Mouse (Mus musculus) small intestine, adult 2 months (tissue): ENCODE measurements around the gene Olfr1036. TPM values are rescaled to one million over a fixed set of nuclear protein-coding genes. Genes with fewer than 3 reads are reported as not detected.
"Not testable (repeated sequence)": the region's sequence is repeated elsewhere in the genome, so short reads cannot be mapped to it uniquely, and the experiment has no call there.

ENCODE experiments used
- H3K27ac ChIP-seq: fragments of 200-500 bp; 2 replicates; pipeline ENCODE4 v1.5.1; 2012; ENCODE audit warnings: low read depth, low read length, control low read depth, inconsistent platforms; ENCODE audit not compliant: insufficient read depth
- H3K27me3 ChIP-seq: fragments of 200-500 bp; 2 replicates; pipeline ENCODE4 v1.6.1; 2012; ENCODE audit warnings: mild to moderate bottlenecking, moderate library complexity, low read length, inconsistent platforms; ENCODE audit not compliant: control insufficient read depth, insufficient read depth
- H3K36me3 ChIP-seq: fragments of 200-500 bp; 2 replicates; pipeline ENCODE4 v1.6.1; 2012; ENCODE audit warnings: mild to moderate bottlenecking, low read length, control low read depth, inconsistent platforms; ENCODE audit not compliant: control insufficient read depth, insufficient read depth
- H3K4me1 ChIP-seq: fragments of 200-500 bp; 2 replicates; pipeline ENCODE4 v1.6.1; 2012; ENCODE audit warnings: low read length, inconsistent platforms, mixed read lengths; ENCODE audit not compliant: control insufficient read depth, insufficient read depth, insufficient read length
- H3K4me3 ChIP-seq: fragments of 200-500 bp; 2 replicates; pipeline ENCODE4 v1.5.1; 2012; ENCODE audit warnings: low read depth, mild to moderate bottlenecking, control low read depth, inconsistent platforms, low read length, moderate library complexity
- CTCF ChIP-seq: fragments of 200-500 bp; IDR thresholded peaks from 2 replicates; pipeline ENCODE4 v1.5.1; 2012; ENCODE audit warnings: low read depth, mild to moderate bottlenecking, control low read depth, inconsistent platforms, low read length, moderate library complexity, mixed read lengths; ENCODE audit not compliant: insufficient replicate concordance, insufficient read length; ENCODE audit errors: extremely low read depth
- POLR2A ChIP-seq: fragments of 200-500 bp; IDR thresholded peaks from 2 replicates; pipeline ENCODE4 v1.6.1; 2012; ENCODE audit warnings: low read depth, mild to moderate bottlenecking, control low read depth, inconsistent platforms, low read length, moderate library complexity
- WGBS: fragments of 180-500 bp; shearing (Covaris S2); methylation state at CpG from one replicate; pipeline ENCODE4 v1.1.7; 2018; 5-methylcytosine and 5-hydroxymethylcytosine counted together
- polyA plus RNA-seq: library from polyadenylated mRNA; depleted of rRNA; stranded (reverse); fragments of >200 nt; gene quantifications from 2 replicates; pipeline ENCODE4 v1.2.3, GENCODE M21; 2012; rRNA removed

Gene Olfr1036
- not detected in 2 replicates for polyA plus RNA-seq

DNA sequence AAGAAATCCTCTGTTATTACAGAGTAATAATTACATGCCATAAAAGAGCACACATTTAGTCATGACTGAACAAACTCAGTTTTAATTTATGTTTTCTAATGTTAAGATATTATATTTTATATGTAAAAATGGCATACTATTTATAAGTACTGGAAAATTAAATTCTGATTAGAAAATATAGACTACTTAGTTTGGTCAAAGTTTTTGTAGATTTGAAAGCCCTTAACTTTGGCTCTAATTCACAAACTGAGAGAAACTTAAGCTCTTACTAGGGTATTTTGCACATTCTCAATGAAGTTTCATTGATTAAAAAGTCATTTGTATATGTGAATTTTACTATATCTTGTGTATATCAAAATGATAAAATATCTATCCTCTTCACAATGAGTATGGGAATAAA is at the start of gene Olfr1036:
TSS of gene Olfr1036 (plus strand) at position 301 of the 400 bp plus-strand sequence.
- H3K4me1 ChIP-seq, H3K27ac ChIP-seq, H3K4me3 ChIP-seq, H3K36me3 ChIP-seq, H3K27me3 ChIP-seq: not testable (repeated sequence)

DNA sequence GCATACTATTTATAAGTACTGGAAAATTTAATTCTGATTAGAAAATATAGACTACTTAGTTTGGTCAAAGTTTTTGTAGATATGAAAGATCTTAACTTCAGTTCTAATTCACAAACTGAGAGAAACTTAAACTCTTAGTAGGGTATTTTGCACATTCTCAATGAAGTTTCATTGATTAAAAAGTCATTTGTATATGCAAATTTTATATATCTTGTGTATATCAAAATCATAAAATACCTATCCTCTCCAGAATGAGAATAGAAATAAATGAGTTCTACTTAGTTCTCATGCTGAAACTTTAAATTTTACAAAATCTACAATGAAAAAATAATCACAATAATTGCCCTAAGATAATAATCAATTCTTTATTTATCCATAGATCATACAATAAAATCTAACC is 28.2 kb upstream of the Olfr1036 start, which contains the start of gene Olfr1034:
TSS of gene Olfr1034 (plus strand) at position 301 of the 400 bp plus-strand sequence.
- no peak within 1 kb of the TSS for H3K27ac ChIP-seq
- H3K27me3 ChIP-seq: no peaks in the 10 kb centered on the region
- H3K4me1 ChIP-seq: no peaks in the 10 kb centered on the region
- no peak within 1 kb of the TSS for H3K4me3 ChIP-seq
- no peaks in the 10 kb centered on the region for H3K36me3 ChIP-seq
- TF ChIP-seq POLR2A: no peak
- TF ChIP-seq CTCF: no peak

DNA sequence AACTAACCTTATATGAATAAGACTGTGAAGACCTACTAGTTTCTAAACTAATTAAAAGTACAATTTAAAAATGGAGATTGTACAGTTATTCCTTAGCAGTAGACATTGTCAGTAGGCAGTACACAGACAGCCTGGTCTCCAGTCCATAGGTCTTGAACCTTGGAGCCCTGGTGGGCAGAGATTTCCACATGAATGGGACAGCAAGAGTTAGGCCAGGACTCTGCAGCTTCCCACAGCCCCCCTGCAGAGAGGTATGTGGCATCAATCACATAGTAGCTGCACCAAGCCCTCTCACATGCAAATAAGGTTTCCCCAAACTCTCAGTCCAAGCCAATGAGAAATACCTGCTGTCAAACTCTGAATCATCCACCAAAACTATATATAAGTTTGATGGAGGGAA is 23.0 kb upstream of the Olfr1036 start:
- not testable (repeated sequence) for H3K4me1 ChIP-seq, H3K27ac ChIP-seq, H3K36me3 ChIP-seq, H3K4me3 ChIP-seq, H3K27me3 ChIP-seq

DNA sequence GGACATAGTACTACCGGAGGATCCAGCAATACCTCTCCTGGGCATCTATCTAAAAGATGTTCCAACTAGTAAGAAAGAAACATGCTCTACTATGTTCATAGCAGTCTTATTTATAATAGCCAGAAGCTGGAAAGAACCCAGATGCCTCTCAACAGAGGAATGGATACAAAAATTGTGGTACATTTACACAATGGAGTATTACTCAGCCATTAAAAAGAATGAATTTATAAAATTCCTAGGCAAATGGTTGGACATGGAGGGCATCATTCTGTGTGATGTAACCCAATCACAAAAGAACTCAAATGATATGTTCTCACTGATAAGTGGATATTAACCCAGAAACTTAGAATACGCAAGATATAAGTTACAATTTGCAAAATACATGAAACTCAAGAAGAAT is 10.0 kb upstream of the Olfr1036 start:
- WGBS: 94% methylated on average over 2 of the region's 2 CpGs
- H3K27me3 ChIP-seq, H3K36me3 ChIP-seq: not testable (repeated sequence)

DNA sequence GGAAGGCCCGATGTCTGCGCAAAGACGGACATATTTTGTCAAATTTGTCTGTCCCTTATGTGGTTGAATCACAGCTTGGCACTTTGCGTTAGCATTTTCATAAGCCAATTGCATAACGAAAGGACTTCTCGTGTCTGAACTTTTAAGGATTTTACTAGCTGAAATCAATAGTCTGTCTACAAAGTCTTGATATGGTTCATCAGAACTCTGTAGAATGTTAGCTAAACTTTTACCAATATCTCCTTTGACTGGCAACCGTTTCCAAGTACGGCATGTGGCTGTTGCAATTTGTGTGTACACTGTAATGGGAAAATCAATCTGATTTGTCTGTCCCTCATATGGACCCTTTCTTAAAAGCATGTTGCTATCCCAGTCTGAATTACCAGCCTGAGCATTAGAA is 3.6 kb upstream of the Olfr1036 start:
- Histone ChIP-seq H3K4me1 (no peaks in the 10 kb centered on the region), H3K27ac (no peak overlapping the region), H3K27me3 (no peaks in the 10 kb centered on the region), H3K4me3 (no peak overlapping the region), H3K36me3 (no peaks in the 10 kb centered on the region)
- TF ChIP-seq POLR2A: no peak
- WGBS: 65% methylated on average over 8 of the region's 8 CpGs

More for the DNA sequence above, 10.0 kb upstream of the Olfr1036 start:
- not testable (repeated sequence) for H3K27ac ChIP-seq, H3K4me3 ChIP-seq, H3K4me1 ChIP-seq

DNA sequence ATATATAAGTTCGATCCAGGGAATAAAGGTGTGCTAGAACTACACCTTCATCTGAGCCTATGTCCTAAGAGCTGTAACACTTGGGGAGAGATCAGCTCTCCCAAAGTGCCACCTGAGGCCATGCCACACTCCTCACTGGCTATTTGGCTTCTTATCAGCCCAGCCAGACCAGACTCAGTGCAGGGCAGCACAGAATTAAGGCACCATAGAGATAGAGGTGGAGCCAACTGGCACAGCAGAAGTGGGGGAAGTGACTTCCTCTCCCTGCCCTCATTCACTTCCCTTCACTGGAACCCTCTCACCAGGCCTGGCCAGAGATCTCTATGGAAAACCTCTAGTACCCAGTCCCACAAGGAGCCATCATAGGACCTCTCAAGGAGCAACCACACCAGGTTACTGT is 6.7 kb downstream of the Olfr1036 start:
- not testable (repeated sequence) for H3K4me3 ChIP-seq, H3K27me3 ChIP-seq, H3K27ac ChIP-seq, H3K36me3 ChIP-seq, H3K4me1 ChIP-seq
- WGBS: 76% methylated on average over 1 of the region's 1 CpGs

DNA sequence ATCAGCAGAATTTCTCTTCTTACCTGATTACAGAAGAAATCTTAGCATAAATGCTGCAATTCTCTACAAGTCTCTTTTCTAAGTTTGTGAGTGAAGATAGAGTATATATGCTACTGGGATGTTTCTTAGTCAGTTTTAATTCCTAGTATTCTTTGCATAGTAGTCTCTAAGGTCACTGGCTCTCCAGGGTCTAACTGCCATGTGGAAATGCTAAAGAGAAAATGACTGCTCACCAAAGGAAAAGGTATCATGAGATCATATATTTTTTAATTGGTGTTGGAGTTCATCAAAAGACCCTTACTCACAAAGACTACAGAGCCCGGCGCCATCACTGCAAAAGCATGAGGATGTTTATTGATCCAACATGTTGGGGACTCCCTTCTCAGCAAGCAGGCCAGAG is 13.5 kb downstream of the Olfr1036 start, which contains the start of gene Olfr1037:
TSS of gene Olfr1037 (minus strand) at position 101 of the 400 bp plus-strand sequence.
- Histone ChIP-seq H3K4me1 (no peaks in the 10 kb centered on the region), H3K27ac (no peak within 1 kb of the TSS), H3K27me3 (no peaks in the 10 kb centered on the region), H3K36me3 (no peaks in the 10 kb centered on the region), H3K4me3 (no peak within 1 kb of the TSS)
- TF ChIP-seq CTCF (no peak), POLR2A (no peak)
- WGBS: 90% methylated on average over 2 of the region's 2 CpGs

Other genes starting within 250 kb of the Olfr1036 start
- gene Olfr1019, start 228.5 kb upstream of the Olfr1036 start, polyA plus RNA-seq: not detected in 2 replicates
- gene Olfr1020, start 227.0 kb upstream of the Olfr1036 start, polyA plus RNA-seq: not detected in 2 replicates
- gene Olfr1022, start 205.4 kb upstream of the Olfr1036 start, polyA plus RNA-seq: not detected in 2 replicates
- not detected in 2 replicates for gene Olfr1023, start 188.4 kb upstream of the Olfr1036 start, polyA plus RNA-seq
- not detected in 2 replicates for gene Olfr1024, start 168.9 kb upstream of the Olfr1036 start, polyA plus RNA-seq
- gene Olfr1025-ps1, start 158.8 kb upstream of the Olfr1036 start, polyA plus RNA-seq: not detected in 2 replicates
- not detected in 2 replicates for gene Olfr1026, start 152.4 kb upstream of the Olfr1036 start, polyA plus RNA-seq
- not detected in 2 replicates for gene Olfr1028, start 123.6 kb upstream of the Olfr1036 start, polyA plus RNA-seq
- gene Olfr1029, start 100.1 kb upstream of the Olfr1036 start, polyA plus RNA-seq: not detected in 2 replicates
- gene Olfr1030, start 94.7 kb upstream of the Olfr1036 start, polyA plus RNA-seq: not detected in 2 replicates
- not detected in 2 replicates for gene Olfr1031, start 83.7 kb upstream of the Olfr1036 start, polyA plus RNA-seq
- gene Olfr1032, start 68.5 kb upstream of the Olfr1036 start, polyA plus RNA-seq: not detected in 2 replicates
- gene Olfr1033, start 53.4 kb upstream of the Olfr1036 start, polyA plus RNA-seq: 0.06 TPM in 1 of 2 replicates, not detected in the other
- gene Olfr1034, start 28.1 kb upstream of the Olfr1036 start, polyA plus RNA-seq: 0.03 TPM in 1 of 2 replicates, not detected in the other
- gene Olfr1037, start 13.4 kb downstream of the Olfr1036 start, polyA plus RNA-seq: not detected in 2 replicates
- gene Olfr1039, start 61.9 kb downstream of the Olfr1036 start, polyA plus RNA-seq: not detected in 2 replicates
- gene Olfr1040, start 72.7 kb downstream of the Olfr1036 start, polyA plus RNA-seq: not detected in 2 replicates
- gene Olfr1042, start 87.8 kb downstream of the Olfr1036 start, polyA plus RNA-seq: not detected in 2 replicates
- gene Olfr1043, start 93.5 kb downstream of the Olfr1036 start, polyA plus RNA-seq: not detected in 2 replicates
- gene Olfr1044, start 103.8 kb downstream of the Olfr1036 start, polyA plus RNA-seq: not detected in 2 replicates
- not detected in 2 replicates for gene Olfr52, start 111.7 kb downstream of the Olfr1036 start, polyA plus RNA-seq
- not detected in 2 replicates for gene Olfr1045, start 129.0 kb downstream of the Olfr1036 start, polyA plus RNA-seq
- not detected in 2 replicates for gene Olfr1046, start 145.3 kb downstream of the Olfr1036 start, polyA plus RNA-seq
- not detected in 2 replicates for gene Olfr1047, start 157.4 kb downstream of the Olfr1036 start, polyA plus RNA-seq
- not detected in 2 replicates for gene Olfr1048, start 166.3 kb downstream of the Olfr1036 start, polyA plus RNA-seq
- gene Olfr1049, start 184.3 kb downstream of the Olfr1036 start, polyA plus RNA-seq: not detected in 2 replicates
- not detected in 2 replicates for gene Olfr1051, start 205.1 kb downstream of the Olfr1036 start, polyA plus RNA-seq
- not detected in 2 replicates for gene Olfr1052, start 218.5 kb downstream of the Olfr1036 start, polyA plus RNA-seq
- gene Olfr1053, start 241.3 kb downstream of the Olfr1036 start, polyA plus RNA-seq: not detected in 2 replicates